Mouse (Mus musculus): Measurements from ENCODE around the gene Olfr342. TPM values are rescaled to one million over a fixed set of nuclear protein-coding genes. Genes with fewer than 3 reads are reported as not detected.

Gene Olfr342
- total RNA-seq (2021) = not detected
- long read RNA-seq, experiment 1 = 0 reads
- long read RNA-seq, experiment 2 = 0 reads

- no peak for DNase-seq
Measured at GRCm38 (mm10) chr2:36524698-36525097, at the start of gene Olfr342. Gene Olfr342, plus strand, starts transcription at chr2:36524998.

GRCm38 (mm10) chr2:36482368-36482767, 42.4 kb upstream of the Olfr342 start, which contains the start of gene Olfr341:
Gene Olfr341, minus strand, starts transcription at chr2:36482468.
- no peak for DNase-seq

GRCm38 (mm10) chr2:36565156-36565555, 40.4 kb downstream of the Olfr342 start:
- no peak for DNase-seq

GRCm38 (mm10) chr2:36566362-36566761, 41.6 kb downstream of the Olfr342 start, which contains the start of gene Olfr344:
Gene Olfr344, plus strand, starts transcription at chr2:36566662.
- no peak for DNase-seq

- DNase-seq = no peak
Measured at GRCm38 (mm10) chr2:36567022-36567421, 42.2 kb downstream of the Olfr342 start.

- no peak for DNase-seq
Measured at GRCm38 (mm10) chr2:36567845-36568244, 43.0 kb downstream of the Olfr342 start.

Other genes starting within 250 kb of the Olfr342 start
- gene Olfr338, start 151.5 kb upstream of the Olfr342 start, total RNA-seq (2021) = not detected
- not detected for gene Olfr339, start 106.1 kb upstream of the Olfr342 start, total RNA-seq (2021)
- gene Olfr340, start 72.4 kb upstream of the Olfr342 start, total RNA-seq (2021) = not detected
- gene Olfr341, start 42.5 kb upstream of the Olfr342 start, total RNA-seq (2021) = not detected
- not detected for gene Olfr344, start 41.7 kb downstream of the Olfr342 start, total RNA-seq (2021)
- not detected for gene Olfr345, start 115.0 kb downstream of the Olfr342 start, total RNA-seq (2021)
- not detected for gene Olfr346, start 160.8 kb downstream of the Olfr342 start, total RNA-seq (2021)
- gene Olfr347, start 206.9 kb downstream of the Olfr342 start, total RNA-seq (2021) = not detected

All from heart, adult 18-20 months (tissue).